Mouse (Mus musculus) intestine, embryonic 14.5 days (tissue): ENCODE measurements at regions not wholly inside any gene's neighbourhood (a gene's known extent, or its start where the extent isn't known, plus 50 kb on each side); places are given as distances from the start of the nearest gene placed in this dataset.

ENCODE experiments used
- ATAC-seq: fragments of 200-750 bp; cut with Nextera tagmentation; replicated peaks from 2 replicates; pipeline ENCODE4 v1.8.0; 2017; ENCODE audit warnings: low read depth, moderate number of reproducible peaks, moderate TSS enrichment, moderate library complexity; ENCODE audit not compliant: low FRiP score, low TSS enrichment
- DNase-seq: peaks from one replicate; pipeline ENCODE4 v3.0.0-alpha.2; 2018; ENCODE audit warnings: low spot score
- H3K27ac ChIP-seq: fragments of 300-500 bp; sonication (generic); 2 replicates; pipeline ENCODE4 v1.5.1; 2014; ENCODE audit warnings: low read depth, mild to moderate bottlenecking, control low read depth
- H3K27me3 ChIP-seq: fragments of 300-500 bp; sonication (generic); replicated peaks from 2 replicates; pipeline ENCODE4 v1.6.1; 2014; ENCODE audit warnings: low read length, control low read depth; ENCODE audit not compliant: control insufficient read depth, insufficient read depth
- H3K36me3 ChIP-seq: fragments of 300-500 bp; sonication (generic); 2 replicates; pipeline ENCODE4 v1.6.1; 2014; ENCODE audit warnings: low read length, control low read depth; ENCODE audit not compliant: control insufficient read depth, insufficient read depth
- H3K4me1 ChIP-seq: fragments of 300-500 bp; sonication (generic); replicated peaks from 2 replicates; pipeline ENCODE4 v1.6.1; 2014; ENCODE audit warnings: low read length, control low read depth, mixed read lengths; ENCODE audit not compliant: control insufficient read depth, insufficient read depth
- H3K4me2 ChIP-seq: fragments of 300-500 bp; sonication (generic); 2 replicates; pipeline ENCODE4 v1.6.1; 2014; ENCODE audit warnings: low read length
- H3K4me3 ChIP-seq: fragments of 300-500 bp; sonication (generic); 2 replicates; pipeline ENCODE4 v1.5.1; 2014; ENCODE audit warnings: low read depth, low read length, control low read depth, mixed read lengths
- H3K9ac ChIP-seq: fragments of 300-500 bp; sonication (generic); 2 replicates; pipeline ENCODE4 v1.6.1; 2014; ENCODE audit warnings: mild to moderate bottlenecking, low read length
- H3K9me3 ChIP-seq: fragments of 300-500 bp; sonication (generic); 2 replicates; pipeline ENCODE4 v1.6.1; 2016; ENCODE audit warnings: low read length, control low read depth; ENCODE audit not compliant: control insufficient read depth
- WGBS: fragments of 180-500 bp; shearing (Covaris S2); extraction: QIAGEN DNeasy Blood & Tissue Kit; methylation state at CpG from one replicate; pipeline ENCODE4 v1.1.7; 2014; 5-methylcytosine and 5-hydroxymethylcytosine counted together

DNA sequence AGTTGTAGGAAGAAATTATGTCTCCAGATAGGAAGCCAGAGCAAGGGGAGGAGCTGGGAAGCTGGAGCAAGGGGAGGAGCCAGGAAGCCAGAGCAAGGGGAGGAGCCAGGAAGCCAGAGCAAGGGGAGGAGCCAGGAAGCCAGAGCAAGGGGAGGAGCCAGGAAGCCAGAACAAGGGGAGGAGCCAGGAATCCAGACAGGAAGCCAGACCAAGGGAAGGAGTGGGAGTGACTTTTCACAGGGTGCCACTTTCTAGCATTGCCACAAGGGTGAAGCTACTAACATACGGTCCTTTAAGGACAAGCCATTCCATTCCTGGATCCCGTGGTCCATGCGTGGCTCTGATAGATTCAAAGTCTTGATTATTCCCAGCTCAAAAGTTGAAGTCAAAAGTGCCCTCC lies 81.7 kb downstream of the Spata19 start:
- Histone ChIP-seq H3K4me3 (no peak overlapping the region), H3K4me2 (no peak overlapping the region), H3K27ac (no peak overlapping the region), H3K36me3 (no peaks in the 10 kb centered on the region), H3K4me1 (no peaks in the 10 kb centered on the region), H3K9me3 (no peaks in the 10 kb centered on the region), H3K9ac (no peak overlapping the region), H3K27me3 (no peaks in the 10 kb centered on the region)
- DNase-seq (no peak), ATAC-seq (no peak)
- 99% methylated on average over 3 of the region's 3 CpGs for WGBS

DNA sequence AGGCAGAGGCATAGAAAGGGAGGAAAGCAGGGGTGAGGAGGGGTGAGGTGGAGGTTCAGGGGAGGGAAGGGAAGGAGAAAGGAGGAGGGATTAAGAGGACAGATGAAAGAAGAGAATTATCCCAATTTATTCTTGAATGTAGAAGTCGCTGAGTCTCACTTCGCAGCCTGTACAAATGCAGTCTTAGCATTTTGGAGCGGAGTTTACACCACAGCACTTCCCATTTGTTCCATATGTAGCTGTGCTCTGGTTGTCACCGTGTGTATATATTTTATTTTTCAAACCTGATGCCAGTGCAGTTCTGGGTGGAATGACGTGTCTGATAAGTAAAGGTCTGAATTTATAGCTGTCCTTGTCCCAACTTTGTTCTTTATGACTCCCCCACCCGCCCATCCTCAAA lies 105.2 kb downstream of the Spata19 start:
- no peaks in the 10 kb centered on the region for H3K27me3 ChIP-seq
- 69% methylated on average over 6 of the region's 6 CpGs for WGBS

GRCm38 (mm10) chr9:27509157-27509556 lies 112.6 kb downstream of the Spata19 start:
- no peak for DNase-seq
- Histone ChIP-seq H3K9me3 (no peaks in the 10 kb centered on the region), H3K36me3 (no peaks in the 10 kb centered on the region), H3K27ac (no peak overlapping the region), H3K9ac (no peak overlapping the region), H3K4me3 (no peak overlapping the region), H3K4me1 (no peaks in the 10 kb centered on the region), H3K27me3 (no peaks in the 10 kb centered on the region), H3K4me2 (no peak overlapping the region)
- ATAC-seq = no peak
- 78% methylated on average over 5 of the region's 5 CpGs for WGBS

More for the DNA sequence above, 105.2 kb downstream of the Spata19 start:
- H3K27ac ChIP-seq = no peak overlapping the region
- H3K4me3 ChIP-seq = no peak overlapping the region
- ATAC-seq (no peak), DNase-seq (no peak)
- H3K9me3 ChIP-seq = no peaks in the 10 kb centered on the region
- H3K9ac ChIP-seq = no peak overlapping the region
- H3K4me2 ChIP-seq = no peak overlapping the region
- H3K36me3 ChIP-seq = no peaks in the 10 kb centered on the region
- H3K4me1 ChIP-seq = no peaks in the 10 kb centered on the region

- ATAC-seq (no peak), DNase-seq (no peak)
- Histone ChIP-seq H3K36me3 (no peaks in the 10 kb centered on the region), H3K9me3 (no peaks in the 10 kb centered on the region), H3K9ac (no peak overlapping the region), H3K27ac (no peak overlapping the region), H3K27me3 (no peaks in the 10 kb centered on the region), H3K4me2 (no peak overlapping the region), H3K4me1 (no peaks in the 10 kb centered on the region), H3K4me3 (no peak overlapping the region)
- WGBS = 88% methylated on average over 9 of the region's 9 CpGs
Measured at GRCm38 (mm10) chr9:27509711-27510110, 113.1 kb downstream of the Spata19 start.

GRCm38 (mm10) chr9:27511161-27511560 lies 114.6 kb downstream of the Spata19 start:
- Histone ChIP-seq H3K4me2 (no peak overlapping the region), H3K27ac (no peak overlapping the region), H3K9me3 (no peaks in the 10 kb centered on the region), H3K27me3 (no peaks in the 10 kb centered on the region), H3K9ac (no peak overlapping the region), H3K36me3 (no peaks in the 10 kb centered on the region), H3K4me1 (no peaks in the 10 kb centered on the region), H3K4me3 (no peak overlapping the region)
- WGBS = 61% methylated on average over 2 of the region's 2 CpGs
- ATAC-seq = no peak
- no peak for DNase-seq

- WGBS = 75% methylated on average over 4 of the region's 4 CpGs
Measured at GRCm38 (mm10) chr9:27515427-27516110, 119.0 kb downstream of the Spata19 start.

DNA sequence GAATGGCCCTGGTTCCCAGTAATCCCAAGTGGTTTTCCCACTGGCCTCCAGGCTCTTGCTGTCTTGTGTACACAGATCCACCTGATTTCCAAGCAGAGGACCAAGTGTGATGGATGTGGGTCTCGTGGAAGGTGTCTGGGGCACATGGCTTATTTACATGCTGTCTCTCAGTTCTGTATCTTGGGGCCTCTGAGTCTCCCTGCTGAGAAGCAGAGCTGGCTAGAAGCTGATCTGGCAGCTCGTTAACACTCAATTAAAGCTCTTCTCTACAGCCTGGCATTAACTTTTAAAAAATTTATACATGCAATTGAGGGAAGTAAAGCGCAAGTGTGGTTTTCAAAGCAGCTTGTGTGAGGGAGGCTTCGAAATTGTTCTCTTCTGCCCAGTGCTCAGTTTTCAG lies 121.4 kb downstream of the Spata19 start:
- H3K36me3 ChIP-seq = no peaks in the 10 kb centered on the region
- H3K4me1 ChIP-seq = no peaks in the 10 kb centered on the region
- WGBS = 66% methylated on average over 4 of the region's 4 CpGs
- H3K9ac ChIP-seq = no peak overlapping the region
- H3K4me2 ChIP-seq = no peak overlapping the region
- no peaks in the 10 kb centered on the region for H3K27me3 ChIP-seq
- ATAC-seq (no peak), DNase-seq (no peak)
- no peak overlapping the region for H3K4me3 ChIP-seq
- H3K27ac ChIP-seq = no peak overlapping the region
- no peaks in the 10 kb centered on the region for H3K9me3 ChIP-seq

More at GRCm38 (mm10) chr9:27515427-27516110, 119.0 kb downstream of the Spata19 start:
- no peak overlapping the region for H3K4me2 ChIP-seq
- ATAC-seq (no peak), DNase-seq (no peak)
- H3K27me3 ChIP-seq = no peaks in the 10 kb centered on the region
- no peaks in the 10 kb centered on the region for H3K36me3 ChIP-seq
- H3K9ac ChIP-seq = no peak overlapping the region
- no peak overlapping the region for H3K4me3 ChIP-seq
- no peak overlapping the region for H3K27ac ChIP-seq
- H3K9me3 ChIP-seq = no peaks in the 10 kb centered on the region
- no peaks in the 10 kb centered on the region for H3K4me1 ChIP-seq

DNA sequence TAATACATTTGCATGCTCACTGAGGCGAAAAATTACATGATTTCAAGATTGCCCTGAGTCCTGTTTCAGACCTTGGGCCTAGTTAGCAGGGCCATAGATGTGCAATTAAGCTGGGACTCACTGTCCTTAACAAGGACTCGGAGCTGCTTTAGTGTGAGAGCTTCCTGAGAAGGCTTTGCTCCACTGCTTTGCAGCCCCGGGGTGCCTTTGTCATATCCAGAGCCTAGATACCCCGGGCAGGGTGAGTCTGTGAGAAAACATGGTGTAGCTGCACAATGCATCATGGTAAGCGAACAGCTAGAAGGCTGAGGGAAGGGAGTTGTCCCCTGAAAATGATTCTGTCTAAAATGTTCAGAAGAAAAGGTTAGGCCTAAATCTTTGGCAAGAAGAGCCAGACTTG lies 123.1 kb downstream of the Spata19 start:
- Histone ChIP-seq H3K27me3 (no peaks in the 10 kb centered on the region), H3K4me1 (no peaks in the 10 kb centered on the region), H3K4me2 (no peak overlapping the region), H3K9ac (no peak overlapping the region), H3K4me3 (no peak overlapping the region), H3K27ac (no peak overlapping the region), H3K36me3 (no peaks in the 10 kb centered on the region), H3K9me3 (no peaks in the 10 kb centered on the region)
- 76% methylated on average over 5 of the region's 5 CpGs for WGBS
- ATAC-seq (no peak), DNase-seq (no peak)

DNA sequence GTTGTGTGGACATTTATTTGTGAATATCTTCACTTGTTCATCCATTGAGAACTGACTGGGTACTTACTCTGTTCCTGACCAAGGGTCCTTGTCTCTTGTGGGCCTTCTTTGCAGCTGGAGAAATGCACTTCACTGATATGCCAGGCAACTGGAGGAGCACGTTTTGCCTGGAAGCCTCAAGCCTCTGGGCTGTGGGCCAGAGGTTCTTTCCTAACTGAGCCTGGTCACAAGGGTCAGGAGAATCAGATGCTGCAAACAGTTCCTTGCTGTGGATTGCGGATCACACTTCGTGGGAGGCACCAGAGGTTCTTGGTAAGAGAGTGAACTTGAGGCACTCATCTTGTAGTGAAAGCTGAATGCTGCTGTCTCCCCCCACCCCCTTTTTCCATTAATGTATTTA lies 124.6 kb downstream of the Spata19 start:
- ATAC-seq (no peak), DNase-seq (no peak)
- H3K27ac ChIP-seq = no peak overlapping the region
- H3K27me3 ChIP-seq = no peaks in the 10 kb centered on the region
- WGBS = 66% methylated on average over 3 of the region's 3 CpGs
- H3K36me3 ChIP-seq = no peaks in the 10 kb centered on the region
- H3K9me3 ChIP-seq = no peaks in the 10 kb centered on the region
- H3K9ac ChIP-seq = no peak overlapping the region
- no peaks in the 10 kb centered on the region for H3K4me1 ChIP-seq
- no peak overlapping the region for H3K4me2 ChIP-seq
- no peak overlapping the region for H3K4me3 ChIP-seq
